Mouse (Mus musculus): Measurements from ENCODE around the gene Pdcd1. TPM values are rescaled to one million over a fixed set of nuclear protein-coding genes. Genes with fewer than 3 reads are reported as not detected.
"Not testable (repeated sequence)": the region's sequence is repeated elsewhere in the genome, so short reads cannot be mapped to it uniquely, and the experiment has no call there.

Gene Pdcd1
- total RNA-seq (2021), result not detected
- long read RNA-seq, experiment 1, result 0 reads
- long read RNA-seq, experiment 2, result 0 reads

DNA sequence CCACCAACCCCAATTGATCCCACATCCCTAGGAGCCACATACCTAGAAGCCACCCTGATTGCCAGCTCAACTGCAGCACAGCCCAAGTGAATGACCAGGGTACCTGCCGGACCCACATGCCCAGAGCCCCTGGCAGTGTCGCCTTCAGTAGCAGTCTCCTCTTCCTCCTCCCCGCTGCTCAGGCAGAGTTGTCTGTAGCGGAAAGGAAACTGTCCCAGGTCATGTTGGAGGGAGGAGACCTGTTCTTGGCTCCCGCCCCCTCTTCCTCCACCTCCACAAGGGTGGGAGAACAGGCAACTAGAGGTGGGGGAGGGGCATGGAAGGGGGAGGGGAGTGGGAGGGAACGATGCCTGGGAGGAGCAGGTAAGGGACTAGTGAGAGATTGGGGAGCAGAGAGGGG, at the start of gene Pdcd1:
Gene Pdcd1, minus strand, starts transcription at position 181 of the 400 bp plus-strand sequence.
- intact Hi-C loops (cut with DNase I), result no loop called here
- Histone ChIP-seq H3K4me3 (no peak within 1 kb of the TSS), H3K27ac (no peak within 1 kb of the TSS)
- TF ChIP-seq CTCF (IDR thresholded peaks at IDR 0.05), result no peak
- DNase-seq, result no peak

DNA sequence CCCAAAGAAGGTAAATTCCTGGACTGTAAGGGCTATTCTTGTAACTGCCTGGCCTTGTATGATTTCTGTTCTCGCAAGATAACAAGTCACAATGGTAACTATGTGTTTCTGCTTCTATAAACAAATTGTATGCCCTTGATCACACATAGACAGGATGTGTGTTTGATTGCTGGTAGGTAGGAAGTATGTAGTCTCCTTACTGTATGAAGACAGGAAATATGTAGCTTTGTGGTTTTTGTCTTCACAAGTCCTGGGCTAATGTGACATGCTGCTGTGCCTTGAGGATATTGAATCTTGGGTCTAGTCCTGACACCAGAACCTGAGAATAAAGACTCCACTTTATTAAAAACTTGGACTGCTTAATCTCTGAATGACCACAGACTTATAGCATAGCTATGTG, 39.4 kb upstream of the Pdcd1 start:
- DNase-seq, result no peak
- TF ChIP-seq CTCF (IDR thresholded peaks at IDR 0.05), result no peak
- intact Hi-C loops (cut with DNase I), result no loop called here
- Histone ChIP-seq H3K27ac (no peak overlapping the region), H3K4me3 (no peak overlapping the region)

DNA sequence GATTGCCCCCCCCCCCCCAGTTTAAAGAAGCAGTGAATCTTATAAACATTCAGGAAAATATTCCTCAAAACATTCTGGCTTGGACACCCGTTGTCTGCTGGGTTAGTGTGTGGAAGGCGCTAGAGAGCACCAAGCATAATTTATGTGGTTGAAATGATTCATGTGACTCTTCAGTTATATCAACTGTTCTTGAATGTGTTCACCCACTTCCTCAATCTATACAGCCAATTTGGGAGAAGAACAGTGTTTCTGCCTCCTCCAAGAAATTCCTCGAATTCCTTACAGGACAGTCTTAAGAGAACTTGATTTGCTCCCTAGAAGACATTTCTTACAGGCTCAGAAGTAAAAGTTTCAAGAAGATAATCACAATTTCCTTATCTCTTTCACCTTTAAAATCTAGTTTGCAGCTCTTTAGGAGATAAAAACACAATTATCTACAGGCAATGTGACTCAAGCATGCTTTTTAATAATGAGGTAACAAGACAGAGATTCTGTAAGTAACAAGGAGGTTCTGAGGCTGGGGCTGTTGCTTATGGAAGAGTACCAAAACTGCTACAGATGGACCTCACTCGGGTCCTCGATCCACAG, 34.1 kb upstream of the Pdcd1 start:
- H3K4me3 ChIP-seq, result no peak overlapping the region
- no peak for DNase-seq
- TF ChIP-seq CTCF (IDR thresholded peaks at IDR 0.05), result no peak
- H3K27ac ChIP-seq, result no peak overlapping the region
- intact Hi-C loops (cut with DNase I), result no loop called here

DNA sequence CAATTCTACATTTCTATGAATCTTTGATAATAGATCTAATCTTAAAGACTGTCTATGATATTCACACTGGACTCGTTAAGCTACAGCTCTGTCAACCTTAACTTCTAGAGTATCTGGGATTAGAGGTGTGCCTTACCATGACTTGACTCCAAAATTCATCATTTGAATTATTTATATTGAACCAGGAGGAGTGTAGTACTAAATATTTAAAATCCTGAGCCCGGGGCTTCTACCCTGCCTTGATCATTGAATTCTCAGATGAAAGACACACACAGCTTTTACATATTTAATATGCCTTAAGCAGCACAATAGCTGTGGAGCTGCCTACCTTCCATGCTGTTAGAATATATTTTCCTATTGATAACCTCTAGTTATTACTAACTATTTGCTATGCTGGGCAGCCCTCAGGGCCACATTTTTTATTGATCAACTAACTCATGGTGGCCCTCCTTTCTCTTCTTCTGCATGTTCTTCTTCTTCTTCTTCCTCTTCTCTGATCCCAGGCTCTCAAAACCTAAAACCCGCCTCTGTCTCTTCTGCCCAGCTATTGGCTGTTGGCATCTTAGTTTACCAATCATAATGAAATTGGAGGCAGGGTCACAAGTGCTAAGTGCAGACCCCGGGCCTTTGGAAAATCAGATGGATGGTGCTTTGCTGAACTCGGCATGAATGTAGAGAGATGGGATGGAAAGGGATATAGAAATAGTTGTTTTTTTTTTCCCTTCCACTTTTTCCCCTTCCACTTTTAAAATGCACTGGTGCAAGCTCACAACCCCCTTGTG, 33.2 kb upstream of the Pdcd1 start:
- intact Hi-C loops (cut with DNase I), result no loop called here
- DNase-seq, result no peak
- no peak overlapping the region for H3K27ac ChIP-seq
- no peak for TF ChIP-seq CTCF (IDR thresholded peaks at IDR 0.05)
- no peak overlapping the region for H3K4me3 ChIP-seq

GRCm38 (mm10) chr1:94081761-94082160, 29.4 kb upstream of the Pdcd1 start:
- Histone ChIP-seq H3K4me3 (no peak overlapping the region), H3K27ac (no peak overlapping the region)
- intact Hi-C loops (cut with DNase I), result no loop called here
- no peak for TF ChIP-seq CTCF (IDR thresholded peaks at IDR 0.05)
- DNase-seq, result no peak

GRCm38 (mm10) chr1:94081191-94081590, 28.8 kb upstream of the Pdcd1 start:
- no peak for TF ChIP-seq CTCF (IDR thresholded peaks at IDR 0.05)
- no peak overlapping the region for H3K27ac ChIP-seq
- no peak overlapping the region for H3K4me3 ChIP-seq
- no peak for DNase-seq
- intact Hi-C loops (cut with DNase I), result no loop called here

- no peak for DNase-seq
- intact Hi-C loops (cut with DNase I), result no loop called here
- H3K27ac ChIP-seq, result no peak overlapping the region
- H3K4me3 ChIP-seq, result no peak overlapping the region
- TF ChIP-seq CTCF (IDR thresholded peaks at IDR 0.05), result no peak
Observed at GRCm38 (mm10) chr1:94080718-94081117, 28.4 kb upstream of the Pdcd1 start.

GRCm38 (mm10) chr1:94078835-94079440, 26.6 kb upstream of the Pdcd1 start:
- H3K4me3 ChIP-seq, result no peak overlapping the region
- peak; percentile 96; the same call in 1 of the 2 replicates for TF ChIP-seq CTCF (IDR thresholded peaks at IDR 0.05)
- no peak overlapping the region for H3K27ac ChIP-seq
- peak; percentile 79 for DNase-seq
- intact Hi-C loops (cut with DNase I), result loop anchor here (1.0 to 10.0 kb wide), 2 partner anchors 44 to 244 kb away; no protein-coding TSS in a partner anchor

DNA sequence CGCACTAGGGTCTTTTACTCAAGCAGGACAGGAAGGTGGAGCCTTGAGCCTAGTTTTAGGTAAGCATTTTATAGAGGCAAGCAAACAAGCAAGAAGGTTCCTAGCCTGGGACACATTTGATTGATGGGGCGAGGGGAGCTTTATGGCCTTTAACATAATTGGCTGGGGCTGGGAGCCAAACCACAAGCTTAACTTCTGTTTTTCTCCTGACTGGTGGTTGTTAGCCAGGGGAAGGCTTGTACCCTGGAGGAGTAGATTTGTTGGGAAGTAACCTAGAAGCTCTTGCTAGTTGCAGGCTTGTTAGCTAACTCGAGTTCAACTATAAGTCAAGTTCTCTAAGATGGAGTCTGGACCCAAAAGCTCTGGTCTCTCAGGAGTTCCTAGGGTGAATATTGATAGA, 26.0 kb upstream of the Pdcd1 start:
- intact Hi-C loops (cut with DNase I), result loop anchor here (10.0 kb wide), 1 partner anchor 244 kb away; no protein-coding TSS in a partner anchor
- no peak for TF ChIP-seq CTCF (IDR thresholded peaks at IDR 0.05)
- no peak overlapping the region for H3K27ac ChIP-seq
- H3K4me3 ChIP-seq, result no peak overlapping the region
- DNase-seq, result no peak

GRCm38 (mm10) chr1:94076702-94077101, 24.3 kb upstream of the Pdcd1 start:
- Histone ChIP-seq H3K27ac (no peak overlapping the region), H3K4me3 (no peak overlapping the region)
- no peak for TF ChIP-seq CTCF (IDR thresholded peaks at IDR 0.05)
- no peak for DNase-seq
- intact Hi-C loops (cut with DNase I), result loop anchor here (10.0 kb wide), 1 partner anchor 242 kb away; no protein-coding TSS in a partner anchor

DNA sequence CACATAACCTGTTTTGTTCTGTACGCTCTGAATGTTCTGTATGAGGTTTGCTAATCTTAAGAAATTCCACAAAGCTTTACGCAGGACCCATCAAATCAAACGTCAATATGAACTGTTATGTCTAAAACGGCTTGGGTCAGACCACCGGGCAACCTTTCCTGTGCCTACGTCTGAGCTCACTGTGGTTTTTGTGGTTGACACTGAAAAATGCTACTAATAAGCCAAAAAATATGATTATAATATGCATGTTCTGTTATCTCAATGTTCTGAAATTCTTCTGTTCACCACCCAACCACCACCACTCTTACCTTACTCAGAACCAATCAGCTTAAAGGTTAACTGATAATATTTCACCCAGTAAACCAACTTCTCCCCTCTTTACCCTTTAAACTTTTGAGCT, 22.4 kb upstream of the Pdcd1 start:
- Histone ChIP-seq H3K27ac (no peak overlapping the region), H3K4me3 (no peak overlapping the region)
- TF ChIP-seq CTCF (IDR thresholded peaks at IDR 0.05), result no peak
- intact Hi-C loops (cut with DNase I), result loop anchor here (10.0 kb wide), 1 partner anchor 240 kb away; no protein-coding TSS in a partner anchor
- no peak for DNase-seq

GRCm38 (mm10) chr1:94058281-94058680, 5.9 kb upstream of the Pdcd1 start:
- intact Hi-C loops (cut with DNase I); H3K27ac ChIP-seq; DNase-seq; H3K4me3 ChIP-seq: not testable (repeated sequence)

GRCm38 (mm10) chr1:94057401-94057800, 5.0 kb upstream of the Pdcd1 start:
- no peak overlapping the region for H3K27ac ChIP-seq
- no peak for DNase-seq
- no peak for TF ChIP-seq CTCF (IDR thresholded peaks at IDR 0.05)
- intact Hi-C loops (cut with DNase I), result no loop called here
- H3K4me3 ChIP-seq, result no peak overlapping the region
